Mouse (Mus musculus) CH12.LX (cell line): ENCODE data around the gene Whrn. TPM values are rescaled to one million over a fixed set of nuclear protein-coding genes. Genes with fewer than 3 reads are reported as not detected.

Source experiments
- DNase-seq: peaks from one replicate; pipeline ENCODE4 v3.0.0-alpha.2; 2013; ENCODE audit errors: extremely low read depth
- H3K27ac ChIP-seq: 2 replicates; pipeline ENCODE4 v1.5.1; 2012; ENCODE audit warnings: low read depth, mild to moderate bottlenecking, control low read depth, moderate library complexity; ENCODE audit not compliant: insufficient read depth
- H3K27me3 ChIP-seq: replicated peaks from 2 replicates; pipeline ENCODE3; 2012; ENCODE audit warnings: inconsistent platforms
- H3K36me3 ChIP-seq, 2 experiments: replicated peaks in 1 of 2; 2 replicates each; pipeline versions ENCODE3 to v1.6.1; 2012; ENCODE audit warnings: inconsistent platforms in 1 of 2, low read length in 1 of 2, mild to moderate bottlenecking in 1 of 2, mixed read lengths in 1 of 2, moderate library complexity in 1 of 2; ENCODE audit not compliant: control insufficient read depth in 1 of 2, insufficient read depth in 1 of 2
- H3K4me1 ChIP-seq, 2 experiments: 2 replicates each; pipeline ENCODE4 v1.6.1; 2012; ENCODE audit warnings: inconsistent platforms in 1 of 2, moderate library complexity in 1 of 2; ENCODE audit not compliant: insufficient read depth in 2 of 2, control insufficient read depth in 1 of 2
- H3K4me2 ChIP-seq: 2 replicates; pipeline ENCODE4 v1.6.1; 2012; ENCODE audit warnings: low read depth, mild to moderate bottlenecking, control low read depth; ENCODE audit not compliant: poor library complexity, insufficient read depth, severe bottlenecking
- H3K4me3 ChIP-seq, 3 experiments: fragments of 150-350 bp in 1 of 3; sonication (generic) in 1 of 3; replicated peaks in 1 of 3; 2 replicates each; pipeline versions ENCODE3 to v1.5.1; 2011 to 2012; ENCODE audit warnings: low read depth in 2 of 3, low read length in 2 of 3, mild to moderate bottlenecking in 2 of 3, moderate library complexity in 2 of 3, control low read depth in 1 of 3, improper control_type of control experiment in 1 of 3, inconsistent platforms in 1 of 3, mixed read lengths in 1 of 3; ENCODE audit not compliant: poor library complexity in 1 of 3
- H3K79me2 ChIP-seq: replicated peaks from 2 replicates; pipeline ENCODE4 v1.6.1; 2012; ENCODE audit warnings: mild to moderate bottlenecking, moderate library complexity; ENCODE audit not compliant: control insufficient read depth, poor library complexity, insufficient read depth, severe bottlenecking; ENCODE audit errors: extremely low read depth
- H3K9ac ChIP-seq: 2 replicates; pipeline ENCODE4 v1.6.1; 2012; ENCODE audit warnings: low read depth, mild to moderate bottlenecking, control low read depth, moderate library complexity; ENCODE audit not compliant: insufficient read depth
- H3K9me3 ChIP-seq: replicated peaks from 2 replicates; pipeline ENCODE3; 2012; ENCODE audit warnings: low read length, inconsistent platforms, mixed read lengths
- E2F4 ChIP-seq: IDR thresholded peaks from 2 replicates; pipeline ENCODE4 v1.6.1; 2011; ENCODE audit warnings: low read depth, low read length, improper control_type of control experiment; ENCODE audit not compliant: insufficient replicate concordance
- ELF1 ChIP-seq: IDR thresholded peaks from 2 replicates; pipeline ENCODE4 v1.6.1; 2014; ENCODE audit warnings: low read depth, mild to moderate bottlenecking, inconsistent platforms, low read length, improper control_type of control experiment
- EP300 ChIP-seq: IDR thresholded peaks from 2 replicates; pipeline ENCODE4 v1.6.1; 2011; ENCODE audit warnings: low read length, improper control_type of control experiment
- IRF4 ChIP-seq: IDR thresholded peaks from 2 replicates; pipeline ENCODE4 v1.6.1; 2014; ENCODE audit warnings: low read depth, mild to moderate bottlenecking, inconsistent platforms, low read length, improper control_type of control experiment
- JUN ChIP-seq: IDR thresholded peaks from 2 replicates; pipeline ENCODE4 v1.6.1; 2011; ENCODE audit warnings: low read depth, mild to moderate bottlenecking, low read length, improper control_type of control experiment, moderate library complexity; ENCODE audit not compliant: insufficient read depth
- JUND ChIP-seq: conservative IDR thresholded peaks from 2 replicates; pipeline ENCODE4 v1.6.1; 2011; ENCODE audit warnings: low read depth, low read length, improper control_type of control experiment
- MAFK ChIP-seq: IDR thresholded peaks from 2 replicates; pipeline ENCODE4 v1.6.1; 2011; ENCODE audit warnings: low read length, improper control_type of control experiment; ENCODE audit not compliant: insufficient replicate concordance
- MAX ChIP-seq: IDR thresholded peaks from 2 replicates; pipeline ENCODE4 v1.6.1; 2011; ENCODE audit warnings: low read length, improper control_type of control experiment
- MEF2A ChIP-seq: IDR thresholded peaks from 2 replicates; pipeline ENCODE4 v1.6.1; 2014; ENCODE audit warnings: low read depth, mild to moderate bottlenecking, inconsistent platforms, low read length, improper control_type of control experiment, borderline replicate concordance
- NRF1 ChIP-seq: IDR thresholded peaks from 2 replicates; pipeline ENCODE4 v1.6.1; 2014; ENCODE audit warnings: low read depth, mild to moderate bottlenecking, inconsistent platforms, low read length, improper control_type of control experiment, moderate library complexity
- POLR2AphosphoS2 ChIP-seq: IDR thresholded peaks from 2 replicates; pipeline ENCODE4 v1.6.1; 2011; ENCODE audit warnings: low read depth, low read length, improper control_type of control experiment
- RCOR1 ChIP-seq: conservative IDR thresholded peaks from 2 replicates; pipeline ENCODE4 v1.6.1; 2012; ENCODE audit warnings: low read depth, mild to moderate bottlenecking, inconsistent platforms, low read length, improper control_type of control experiment
- SMC3 ChIP-seq: IDR thresholded peaks from 2 replicates; pipeline ENCODE4 v1.6.1; 2011; ENCODE audit warnings: low read depth, low read length, improper control_type of control experiment
- UBTF ChIP-seq: IDR thresholded peaks from 2 replicates; pipeline ENCODE4 v1.6.1; 2012; ENCODE audit warnings: low read depth, mild to moderate bottlenecking, inconsistent platforms, low read length, improper control_type of control experiment, moderate library complexity
- USF1 ChIP-seq: IDR thresholded peaks from 2 replicates; pipeline ENCODE4 v1.6.1; 2014; ENCODE audit warnings: low read depth, mild to moderate bottlenecking, inconsistent platforms, low read length, improper control_type of control experiment
- ZC3H11A ChIP-seq: IDR thresholded peaks from 2 replicates; pipeline ENCODE4 v1.6.1; 2012; ENCODE audit warnings: low read depth, mild to moderate bottlenecking, inconsistent platforms, low read length, improper control_type of control experiment
- ZKSCAN1 ChIP-seq: IDR thresholded peaks from 2 replicates; pipeline ENCODE4 v1.6.1; 2012; ENCODE audit warnings: low read depth, inconsistent platforms, low read length, improper control_type of control experiment, borderline replicate concordance
- dilution Hi-C: fragments of 300-500 bp; cut with MboI; formaldehyde crosslinking; loops from 2 replicates; pipeline ENCODE4 v1.14.3; 2020; ENCODE audit warnings: low sequenced_read_pairs; ENCODE audit not compliant: extremely low pct_unique_long_range_greater_than_20kb, extremely low pct_ligation_motif_present
- in situ Hi-C: fragments of 300-500 bp; cut with MboI; formaldehyde crosslinking; loops from 3 replicates; pipeline ENCODE4 v1.14.3; 2019; ENCODE audit warnings: low sequenced_read_pairs, low pct_ligation_motif_present, low pct_unique_long_range_greater_than_20kb, mixed read lengths
- polyA plus RNA-seq: library from polyadenylated mRNA; unstranded; fragments of >175 nt; gene quantifications from 2 replicates; pipeline ENCODE4 v1.2.1, GENCODE M21; 2012; ENCODE audit warnings: low read depth; ENCODE audit not compliant: insufficient read length
- total RNA-seq, 2 experiments: library from RNA; depleted of rRNA; stranded (reverse); fragments of 300-350 nt in 1 of 2; fragments of >200 nt in 1 of 2; gene quantifications; 2 replicates each; pipeline ENCODE4 v1.2.3; 2012 to 2014

Gene Whrn
- total and polyA plus RNA-seq, 3 experiments: 0.99 to 9.4 (median 4.5) TPM

DNA sequence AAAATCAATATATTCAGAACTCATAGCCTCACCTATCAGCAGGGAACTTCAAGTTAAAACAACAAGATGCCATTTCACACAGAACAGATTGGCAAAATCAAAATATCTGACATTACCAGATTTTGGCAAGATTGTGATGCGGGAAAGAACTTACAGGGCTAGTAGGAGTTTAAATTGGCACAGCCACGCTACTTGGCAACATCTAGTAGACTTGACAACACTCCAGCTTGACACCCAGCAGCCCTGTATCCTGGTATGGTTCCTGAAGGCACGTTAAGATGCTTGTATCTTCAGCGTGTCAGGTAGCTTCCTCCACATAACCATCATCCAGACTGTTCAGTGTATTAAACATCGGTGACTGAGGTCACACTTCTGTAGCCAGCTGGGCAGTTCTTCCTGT is 11.7 kb upstream of the Whrn start:
- Histone ChIP-seq H3K4me3 (no peak overlapping the region), H3K9ac (no peak overlapping the region), H3K27ac (no peak overlapping the region), H3K4me2 (no peak overlapping the region), H3K79me2 (no peaks in the 10 kb centered on the region), H3K27me3 (no peaks in the 10 kb centered on the region), H3K4me1 (peaks cover 0 to 5% of the 10 kb centered on the region in 2 experiments; a peak in 1 of 4 replicates), H3K36me3 (no peaks in the 10 kb centered on the region), H3K9me3 (peaks cover 3% of the 10 kb centered on the region)
- dilution Hi-C loops (no loop called here), in situ Hi-C loops (no loop called here)
- no peak for DNase-seq
- TF ChIP-seq SMC3: no peak
- TF ChIP-seq MEF2A: no peak
- no peak for TF ChIP-seq ELF1
- TF ChIP-seq ZKSCAN1: no peak
- no peak for TF ChIP-seq MAFK
- TF ChIP-seq MAX: no peak
- TF ChIP-seq UBTF: no peak
- TF ChIP-seq USF1: no peak
- no peak for TF ChIP-seq E2F4
- TF ChIP-seq RCOR1: no peak
- no peak for TF ChIP-seq NRF1
- no peak for TF ChIP-seq POLR2AphosphoS2

GRCm38 (mm10) chr4:63503949-63504348 is 8.2 kb upstream of the Whrn start:
- no peaks in the 10 kb centered on the region for H3K79me2 ChIP-seq
- H3K9me3 ChIP-seq: no peaks in the 10 kb centered on the region
- TF ChIP-seq EP300: peak; percentile 39; the same call in 1 of the 2 replicates
- TF ChIP-seq JUND: peak; percentile 77
- TF ChIP-seq IRF4: peak; percentile 86
- TF ChIP-seq ZC3H11A: no peak
- TF ChIP-seq JUN: peak; percentile 42
- DNase-seq: no peak
- H3K4me3 ChIP-seq: no peak overlapping the region
- in situ Hi-C loops (loop anchor here (5.0 kb wide), 1 partner anchor 58 kb away; no protein-coding TSS in a partner anchor), dilution Hi-C loops (no loop called here)
- H3K27ac ChIP-seq: no peak overlapping the region
- H3K9ac ChIP-seq: no peak overlapping the region
- H3K36me3 ChIP-seq: no peaks in the 10 kb centered on the region
- H3K27me3 ChIP-seq: peaks cover 14% of the 10 kb centered on the region
- H3K4me2 ChIP-seq: peak overlapping the region; percentile 11; the same call in 1 of the 2 replicates
- H3K4me1 ChIP-seq: peaks cover 0 to 5% of the 10 kb centered on the region in 2 experiments; a peak in 1 of 4 replicates
